Mouse (Mus musculus) cerebellum, postnatal 10 days (tissue): ENCODE measurements at regions not wholly inside any gene's neighbourhood (a gene's known extent, or its start where the extent isn't known, plus 50 kb on each side); places are given as distances from the start of the nearest gene placed in this dataset.
A peak's percentile ranks its signal among the peaks of the same experiment; 100 is the strongest.

Experiments
- DNase-seq, 2 experiments: peaks; one replicate each; pipeline ENCODE4 v3.0.0; 2021; ENCODE audit warnings: mixed read lengths in 2 of 2

GRCm38 (mm10) chr13:71653212-71653938, 310.1 kb downstream of the Irx1 start:
- no peak for DNase-seq

GRCm38 (mm10) chr13:71649876-71650275, 313.6 kb downstream of the Irx1 start:
- peak; percentile 3 to 10 for DNase-seq

GRCm38 (mm10) chr13:71649031-71649430, 314.5 kb downstream of the Irx1 start:
- DNase-seq: no peak

GRCm38 (mm10) chr13:71631447-71631846, 332.1 kb downstream of the Irx1 start:
- DNase-seq: peak in 1 of 2 experiments; percentile 5

- DNase-seq: no peak
Measured at GRCm38 (mm10) chr13:71617198-71617597, 346.3 kb downstream of the Irx1 start.

GRCm38 (mm10) chr13:71612393-71613179, 350.9 kb downstream of the Irx1 start:
- DNase-seq: peak; percentile 3 to 8

- DNase-seq: no peak
Measured at GRCm38 (mm10) chr13:71582486-71582885, 381.0 kb downstream of the Irx1 start.

GRCm38 (mm10) chr13:71565895-71566294, 397.6 kb downstream of the Irx1 start:
- no peak for DNase-seq

GRCm38 (mm10) chr13:71565388-71565787, 398.1 kb downstream of the Irx1 start:
- no peak for DNase-seq

- peak; percentile 19 to 50 for DNase-seq
Measured at GRCm38 (mm10) chr13:71558477-71559215, 404.9 kb downstream of the Irx1 start.

- no peak for DNase-seq
Measured at GRCm38 (mm10) chr13:71555471-71555870, 408.1 kb downstream of the Irx1 start.

GRCm38 (mm10) chr13:71550109-71550508, 413.4 kb downstream of the Irx1 start:
- no peak for DNase-seq

GRCm38 (mm10) chr13:71549206-71549831, 414.2 kb downstream of the Irx1 start:
- no peak for DNase-seq

- peak; percentile 45 to 58 for DNase-seq
Measured at GRCm38 (mm10) chr13:71538226-71538625, 425.3 kb downstream of the Irx1 start.

GRCm38 (mm10) chr13:71532796-71533351, 430.6 kb downstream of the Irx1 start:
- no peak for DNase-seq

GRCm38 (mm10) chr13:71529397-71530122, 434.0 kb downstream of the Irx1 start:
- no peak for DNase-seq

- DNase-seq: no peak
Measured at GRCm38 (mm10) chr13:71517776-71518175, 445.7 kb downstream of the Irx1 start.

- peak in 1 of 2 experiments; percentile 7 for DNase-seq
Measured at GRCm38 (mm10) chr13:71513204-71513603, 450.3 kb downstream of the Irx1 start.

GRCm38 (mm10) chr13:71507956-71508401, 455.5 kb downstream of the Irx1 start:
- DNase-seq: peak; percentile 19 to 26

- peak; percentile 67 for DNase-seq
Measured at GRCm38 (mm10) chr13:71507421-71507931, 456.0 kb downstream of the Irx1 start.

GRCm38 (mm10) chr13:71506777-71507176, 456.7 kb downstream of the Irx1 start:
- DNase-seq: no peak
